Mouse (Mus musculus): ENCODE results near the gene Prc1. TPM values are rescaled to one million over a fixed set of nuclear protein-coding genes. Genes with fewer than 3 reads are reported as not detected.
"Not testable (repeated sequence)": the region's sequence is repeated elsewhere in the genome, so short reads cannot be mapped to it uniquely, and the experiment has no call there.

The Prc1 gene
- polyA plus RNA-seq, 3 experiments from 2014 or later: 11.6 to 139 (median 16.8) TPM

- ATAC-seq: no peak
Observed at GRCm38 (mm10) chr7:80285725-80286124, 8.5 kb upstream of the Prc1 start.

- no peak for ATAC-seq
Observed at GRCm38 (mm10) chr7:80287736-80288135, 6.5 kb upstream of the Prc1 start.

- ATAC-seq: no peak
Observed at GRCm38 (mm10) chr7:80294764-80295648, 756 bp downstream of the Prc1 start.

- ATAC-seq: no peak
Observed at GRCm38 (mm10) chr7:80296462-80296861, 2.2 kb downstream of the Prc1 start.

GRCm38 (mm10) chr7:80297041-80297440, 2.8 kb downstream of the Prc1 start:
- no peak for ATAC-seq

- ATAC-seq: no peak
Observed at GRCm38 (mm10) chr7:80298754-80299153, 4.5 kb downstream of the Prc1 start.

- peak; percentile 79 for ATAC-seq
Observed at GRCm38 (mm10) chr7:80299568-80299967, 5.3 kb downstream of the Prc1 start.

GRCm38 (mm10) chr7:80301522-80301921, 7.3 kb downstream of the Prc1 start:
- no peak for ATAC-seq

- no peak for ATAC-seq
Observed at GRCm38 (mm10) chr7:80307766-80308165, 13.5 kb downstream of the Prc1 start.

- ATAC-seq: no peak
Observed at GRCm38 (mm10) chr7:80310771-80311170, 16.5 kb downstream of the Prc1 start.

- ATAC-seq: no peak
Observed at GRCm38 (mm10) chr7:80315733-80316132, 21.5 kb downstream of the Prc1 start.

- no peak for ATAC-seq
Observed at GRCm38 (mm10) chr7:80317439-80318115, 23.3 kb downstream of the Prc1 start.

GRCm38 (mm10) chr7:80318670-80319069, 24.4 kb downstream of the Prc1 start:
- no peak for ATAC-seq

- ATAC-seq: no peak
Observed at GRCm38 (mm10) chr7:80319846-80320496, 25.7 kb downstream of the Prc1 start.

- ATAC-seq: no peak
Observed at GRCm38 (mm10) chr7:80323336-80323735, 29.1 kb downstream of the Prc1 start.

GRCm38 (mm10) chr7:80324043-80324815, 30.0 kb downstream of the Prc1 start, which contains the start of gene Rccd1:
Rccd1 (minus strand) TSS chr7:80324454.
- peak; percentile 97 for ATAC-seq

GRCm38 (mm10) chr7:80324816-80325119, 30.5 kb downstream of the Prc1 start:
- not testable (repeated sequence) for ATAC-seq

GRCm38 (mm10) chr7:80325292-80325868, 31.1 kb downstream of the Prc1 start:
- no peak for ATAC-seq

GRCm38 (mm10) chr7:80326076-80326475, 31.8 kb downstream of the Prc1 start:
- ATAC-seq: no peak

GRCm38 (mm10) chr7:80330278-80330677, 36.0 kb downstream of the Prc1 start:
- no peak for ATAC-seq

- no peak for ATAC-seq
Observed at GRCm38 (mm10) chr7:80331433-80331832, 37.2 kb downstream of the Prc1 start.

GRCm38 (mm10) chr7:80334848-80335247, 40.6 kb downstream of the Prc1 start:
- no peak for ATAC-seq

Measured in inflammation-experienced regulatory T-cells, adult 6 months (primary cell).